Mouse (Mus musculus) E14TG2a.4 (cell line): ENCODE results near the gene Olfr670.

Experiments used
- CTCF ChIP-seq: conservative IDR thresholded peaks from 2 replicates; pipeline ENCODE4 v1.5.1; 2014; ENCODE audit warnings: low read length
- POU5F1 ChIP-seq: IDR thresholded peaks from 2 replicates; pipeline ENCODE4 v1.6.1; 2014; ENCODE audit warnings: low read length, borderline replicate concordance

DNA sequence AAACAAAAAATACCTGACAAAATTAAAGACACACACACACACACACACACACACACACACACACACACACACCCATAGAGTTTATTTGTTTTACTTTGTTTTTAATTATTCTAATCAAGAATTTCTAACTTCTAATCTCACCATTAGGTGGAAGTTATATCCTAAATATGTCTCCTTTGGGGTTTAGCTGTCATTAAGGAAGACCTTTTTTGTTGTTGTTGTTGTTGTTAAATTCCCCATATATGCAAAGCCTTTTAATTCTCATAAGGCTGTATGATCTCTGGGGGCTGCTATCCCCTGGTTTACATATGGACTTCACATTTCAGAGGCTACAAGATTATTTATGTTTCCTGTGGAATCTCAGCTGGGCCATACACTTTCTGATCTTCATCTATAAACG, 28.5 kb downstream of the Olfr670 start, which contains the start of gene Olfr669:
- TF ChIP-seq CTCF (no peak), POU5F1 (no peak)
